Mouse (Mus musculus) forebrain, embryonic 10.5 days (tissue): ENCODE data around the gene Mcmbp. TPM values are rescaled to one million over a fixed set of nuclear protein-coding genes. Genes with fewer than 3 reads are reported as not detected.

ENCODE experiments used
- DNase-seq: peaks from one replicate; pipeline ENCODE4 v3.0.0-alpha.2; 2017; ENCODE audit warnings: low spot score; ENCODE audit errors: extremely low spot score
- H3K27ac ChIP-seq: fragments of 300-500 bp; sonication (generic); 2 replicates; pipeline ENCODE4 v1.5.1; 2016; ENCODE audit warnings: mild to moderate bottlenecking
- H3K27me3 ChIP-seq: fragments of 300-500 bp; sonication (generic); 2 replicates; pipeline ENCODE4 v1.6.1; 2016; ENCODE audit warnings: mild to moderate bottlenecking; ENCODE audit not compliant: poor library complexity, severe bottlenecking
- H3K36me3 ChIP-seq: fragments of 300-500 bp; sonication (generic); replicated peaks from 2 replicates; pipeline ENCODE4 v1.6.1; 2016; ENCODE audit warnings: mild to moderate bottlenecking, moderate library complexity
- H3K4me1 ChIP-seq: fragments of 300-500 bp; sonication (generic); 2 replicates; pipeline ENCODE4 v1.6.1; 2016
- H3K4me3 ChIP-seq: fragments of 300-500 bp; sonication (generic); 2 replicates; pipeline ENCODE4 v1.5.1; 2016; ENCODE audit warnings: mild to moderate bottlenecking, moderate library complexity
- H3K9me3 ChIP-seq: fragments of 300-500 bp; sonication (generic); 2 replicates; pipeline ENCODE4 v1.6.1; 2016; ENCODE audit warnings: mild to moderate bottlenecking, moderate library complexity
- WGBS: fragments of 180-500 bp; shearing (Covaris S2); methylation state at CpG from one replicate; pipeline ENCODE4 v1.1.7; 2016; 5-methylcytosine and 5-hydroxymethylcytosine counted together
- polyA plus RNA-seq: library from polyadenylated mRNA; unstranded; fragments of >200 nt; fragmentation: Nextera tagmentation; extraction: Ambion mirVana; gene quantifications from 2 replicates; pipeline ENCODE4 v1.2.1, GENCODE M21; 2016

Mcmbp gene
- polyA plus RNA-seq, 1 experiment from 2014 or later: 75.3 TPM

GRCm38 (mm10) chr7:128694848-128695247 lies 45.4 kb downstream of the Mcmbp start:
- H3K36me3 ChIP-seq: peaks cover 81% of the 10 kb centered on the region
- no peak overlapping the region for H3K4me3 ChIP-seq
- H3K9me3 ChIP-seq: no peaks in the 10 kb centered on the region
- peaks cover 7% of the 10 kb centered on the region for H3K4me1 ChIP-seq
- 94% methylated on average over 10 of the region's 10 CpGs for WGBS
- DNase-seq: no peak
- H3K27ac ChIP-seq: no peak overlapping the region
- H3K27me3 ChIP-seq: no peaks in the 10 kb centered on the region

- WGBS: 94% methylated on average over 7 of the region's 7 CpGs
- H3K4me3 ChIP-seq: no peak overlapping the region
- H3K4me1 ChIP-seq: peaks cover 19% of the 10 kb centered on the region
- peaks cover 77% of the 10 kb centered on the region for H3K36me3 ChIP-seq
- no peak for DNase-seq
- H3K27me3 ChIP-seq: no peaks in the 10 kb centered on the region
- H3K9me3 ChIP-seq: peaks cover 17% of the 10 kb centered on the region
- H3K27ac ChIP-seq: no peak overlapping the region
Observed at GRCm38 (mm10) chr7:128692163-128692562, 48.1 kb downstream of the Mcmbp start.

DNA sequence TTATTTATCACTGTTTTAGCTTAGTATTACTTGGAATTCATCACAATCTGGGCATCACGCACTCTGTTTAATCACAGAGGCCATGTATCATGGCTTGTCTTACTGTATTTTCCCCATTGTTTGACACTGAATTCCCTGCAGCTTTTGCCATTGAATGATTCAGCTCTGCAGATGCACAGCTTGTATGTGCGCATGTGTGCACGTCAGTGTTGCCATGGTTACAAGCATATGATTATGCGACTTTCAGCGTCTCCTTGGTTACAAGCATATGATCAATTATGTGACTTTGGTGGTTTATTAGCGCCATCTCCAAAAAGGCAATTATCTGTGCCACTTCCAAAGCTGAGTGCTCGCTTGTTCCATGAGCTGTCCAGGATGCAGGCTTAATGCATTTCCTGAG lies 49.5 kb downstream of the Mcmbp start:
- DNase-seq: no peak
- peaks cover 31% of the 10 kb centered on the region for H3K9me3 ChIP-seq
- 83% methylated on average over 7 of the region's 7 CpGs for WGBS
- H3K4me3 ChIP-seq: peak overlapping the region; percentile 57; the same call in 1 of the 2 replicates
- H3K27me3 ChIP-seq: no peaks in the 10 kb centered on the region
- no peak overlapping the region for H3K27ac ChIP-seq
- peaks cover 19% of the 10 kb centered on the region for H3K4me1 ChIP-seq
- H3K36me3 ChIP-seq: peaks cover 79% of the 10 kb centered on the region

GRCm38 (mm10) chr7:128690070-128690469 lies 50.2 kb downstream of the Mcmbp start:
- WGBS: 12% methylated on average over 7 of the region's 7 CpGs
- Histone ChIP-seq H3K4me1 (peaks cover 19% of the 10 kb centered on the region), H3K27ac (peak overlapping the region; percentile 48; the same call in 1 of the 2 replicates), H3K27me3 (no peaks in the 10 kb centered on the region), H3K9me3 (peaks cover 32% of the 10 kb centered on the region), H3K36me3 (peaks cover 79% of the 10 kb centered on the region), H3K4me3 (peak overlapping the region; percentile 57)
- DNase-seq: peak; percentile 86

DNA sequence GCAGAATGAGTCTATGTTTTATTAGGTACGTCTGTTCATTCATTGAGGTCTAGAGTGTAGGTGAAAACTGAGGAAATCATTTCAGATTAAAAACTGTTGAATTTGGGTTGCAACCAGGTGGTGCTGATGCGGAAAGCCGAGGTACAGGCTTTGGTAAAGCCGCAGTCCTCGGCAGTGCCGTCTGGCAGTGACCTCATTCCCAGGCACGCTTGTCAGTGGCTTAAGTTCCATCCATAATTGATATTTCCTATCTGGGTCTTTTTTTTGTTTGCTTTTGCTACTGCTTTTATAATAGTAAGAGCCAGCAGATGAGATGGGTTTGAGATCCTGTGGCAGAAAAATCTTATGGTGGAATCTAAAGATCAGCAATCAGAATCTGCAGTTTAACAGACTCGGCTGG lies 50.9 kb downstream of the Mcmbp start:
- 74% methylated on average over 8 of the region's 8 CpGs for WGBS
- H3K4me1 ChIP-seq: peaks cover 19% of the 10 kb centered on the region
- H3K27me3 ChIP-seq: no peaks in the 10 kb centered on the region
- peaks cover 79% of the 10 kb centered on the region for H3K36me3 ChIP-seq
- H3K4me3 ChIP-seq: peak overlapping the region; percentile 57
- no peak for DNase-seq
- H3K27ac ChIP-seq: no peak overlapping the region
- peaks cover 32% of the 10 kb centered on the region for H3K9me3 ChIP-seq

GRCm38 (mm10) chr7:128687821-128688564 lies 52.3 kb downstream of the Mcmbp start:
- Histone ChIP-seq H3K27me3 (no peaks in the 10 kb centered on the region), H3K9me3 (peaks cover 32% of the 10 kb centered on the region), H3K4me3 (peak overlapping the region; percentile 57), H3K27ac (peak overlapping the region; percentile 86), H3K36me3 (peaks cover 79% of the 10 kb centered on the region), H3K4me1 (peaks cover 19% of the 10 kb centered on the region)
- DNase-seq: peak; percentile 80
- WGBS: 47% methylated on average over 56 of the region's 56 CpGs

GRCm38 (mm10) chr7:128678546-128678945 lies 61.7 kb downstream of the Mcmbp start:
- H3K27me3 ChIP-seq: no peaks in the 10 kb centered on the region
- H3K4me1 ChIP-seq: peaks cover 3% of the 10 kb centered on the region
- no peak for DNase-seq
- H3K36me3 ChIP-seq: peaks cover 26% of the 10 kb centered on the region
- 61% methylated on average over 3 of the region's 3 CpGs for WGBS
- H3K4me3 ChIP-seq: no peak overlapping the region
- no peak overlapping the region for H3K27ac ChIP-seq
- no peaks in the 10 kb centered on the region for H3K9me3 ChIP-seq

GRCm38 (mm10) chr7:128672408-128673010 lies 67.8 kb downstream of the Mcmbp start:
- peak overlapping the region; percentile 36 for H3K4me3 ChIP-seq
- 5% methylated on average over 15 of the region's 15 CpGs for WGBS

GRCm38 (mm10) chr7:128671952-128672351 lies 68.3 kb downstream of the Mcmbp start:
- H3K4me1 ChIP-seq: peaks cover 32% of the 10 kb centered on the region
- no peak for DNase-seq
- H3K27ac ChIP-seq: peak overlapping the region; percentile 80
- H3K36me3 ChIP-seq: peaks cover 41% of the 10 kb centered on the region
- WGBS: 8% methylated on average over 8 of the region's 8 CpGs
- H3K9me3 ChIP-seq: no peaks in the 10 kb centered on the region
- no peaks in the 10 kb centered on the region for H3K27me3 ChIP-seq
- H3K4me3 ChIP-seq: peak overlapping the region; percentile 36

More at GRCm38 (mm10) chr7:128672408-128673010, 67.8 kb downstream of the Mcmbp start:
- H3K36me3 ChIP-seq: peaks cover 42% of the 10 kb centered on the region
- no peaks in the 10 kb centered on the region for H3K27me3 ChIP-seq
- no peaks in the 10 kb centered on the region for H3K9me3 ChIP-seq
- peak; percentile 55 for DNase-seq
- H3K27ac ChIP-seq: peak overlapping the region; percentile 80
- H3K4me1 ChIP-seq: peaks cover 32% of the 10 kb centered on the region

GRCm38 (mm10) chr7:128668831-128669230 lies 71.5 kb downstream of the Mcmbp start:
- WGBS: 29% methylated on average over 2 of the region's 2 CpGs
- H3K27me3 ChIP-seq: no peaks in the 10 kb centered on the region
- H3K4me1 ChIP-seq: peaks cover 32% of the 10 kb centered on the region
- H3K27ac ChIP-seq: no peak overlapping the region
- peaks cover 58% of the 10 kb centered on the region for H3K36me3 ChIP-seq
- DNase-seq: no peak
- H3K9me3 ChIP-seq: peaks cover 5% of the 10 kb centered on the region
- H3K4me3 ChIP-seq: no peak overlapping the region

DNA sequence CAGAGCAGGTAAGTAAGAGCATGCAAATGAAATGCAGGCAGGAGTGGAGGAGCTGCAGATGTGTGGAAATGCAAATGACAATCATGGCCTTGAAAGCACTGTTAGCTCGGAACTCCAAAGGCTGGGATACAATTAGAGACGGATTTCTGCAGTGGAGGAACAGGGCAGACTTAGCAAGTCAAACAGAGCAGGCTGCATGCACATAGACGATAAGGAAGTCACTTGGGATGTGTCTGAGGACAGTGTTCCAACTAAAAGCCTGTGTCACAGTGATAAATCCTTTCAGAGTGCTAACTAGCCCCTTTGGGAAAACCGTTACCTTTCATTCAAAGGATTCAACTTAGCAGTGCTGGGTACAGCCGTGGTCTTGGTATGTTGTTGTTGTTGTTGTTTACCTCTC lies 72.5 kb downstream of the Mcmbp start:
- H3K27ac ChIP-seq: no peak overlapping the region
- 82% methylated on average over 5 of the region's 5 CpGs for WGBS
- H3K4me1 ChIP-seq: peaks cover 21% of the 10 kb centered on the region
- H3K36me3 ChIP-seq: peaks cover 58% of the 10 kb centered on the region
- no peaks in the 10 kb centered on the region for H3K27me3 ChIP-seq
- no peak overlapping the region for H3K4me3 ChIP-seq
- DNase-seq: no peak
- H3K9me3 ChIP-seq: peaks cover 5% of the 10 kb centered on the region

GRCm38 (mm10) chr7:128664861-128665377 lies 75.4 kb downstream of the Mcmbp start:
- Histone ChIP-seq H3K36me3 (peaks cover 54% of the 10 kb centered on the region), H3K27ac (no peak overlapping the region), H3K4me3 (no peak overlapping the region), H3K9me3 (peaks cover 5% of the 10 kb centered on the region), H3K27me3 (no peaks in the 10 kb centered on the region), H3K4me1 (0 out of 2 replicates have a peak, but pooled peaks cover 2% of the 10 kb centered on the region)
- no peak for DNase-seq
- WGBS: 92% methylated on average over 11 of the region's 11 CpGs

DNA sequence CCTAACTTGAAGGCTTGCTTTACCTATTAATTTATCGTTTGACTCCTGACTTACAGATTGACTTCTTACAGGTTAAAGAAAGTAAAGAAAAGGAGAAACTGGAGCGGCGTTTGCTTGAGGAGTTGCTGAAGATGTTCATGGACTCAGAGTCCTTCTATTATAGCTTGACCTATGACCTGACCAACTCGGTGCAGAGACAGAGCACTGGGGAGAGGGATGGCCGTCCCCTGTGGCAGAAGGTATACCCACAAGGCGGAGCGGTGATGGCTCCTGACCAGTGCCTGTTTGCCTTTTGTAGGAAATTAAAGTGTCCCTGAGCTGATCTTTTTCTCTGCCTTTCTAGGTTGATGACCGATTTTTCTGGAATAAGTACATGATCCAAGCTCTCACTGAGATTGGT lies 76.4 kb downstream of the Mcmbp start:
- Histone ChIP-seq H3K27me3 (no peaks in the 10 kb centered on the region), H3K9me3 (peaks cover 5% of the 10 kb centered on the region), H3K27ac (no peak overlapping the region), H3K4me1 (0 out of 2 replicates have a peak, but pooled peaks cover 2% of the 10 kb centered on the region), H3K36me3 (peaks cover 54% of the 10 kb centered on the region), H3K4me3 (no peak overlapping the region)
- 89% methylated on average over 8 of the region's 8 CpGs for WGBS
- no peak for DNase-seq
